Mouse (Mus musculus) olfactory bulb, adult 2 months (tissue): ENCODE results near the gene Sox4.

Source experiments
- CTCF ChIP-seq: fragments of 200-500 bp; IDR thresholded peaks from 2 replicates; pipeline ENCODE4 v1.5.1; 2012; ENCODE audit warnings: low read depth, mild to moderate bottlenecking, low read length, moderate library complexity; ENCODE audit not compliant: insufficient read depth
- POLR2A ChIP-seq: fragments of 200-500 bp; IDR thresholded peaks from 2 replicates; pipeline ENCODE4 v1.6.1; 2012; ENCODE audit warnings: mild to moderate bottlenecking, low read depth, low read length, moderate library complexity; ENCODE audit not compliant: insufficient read depth

DNA sequence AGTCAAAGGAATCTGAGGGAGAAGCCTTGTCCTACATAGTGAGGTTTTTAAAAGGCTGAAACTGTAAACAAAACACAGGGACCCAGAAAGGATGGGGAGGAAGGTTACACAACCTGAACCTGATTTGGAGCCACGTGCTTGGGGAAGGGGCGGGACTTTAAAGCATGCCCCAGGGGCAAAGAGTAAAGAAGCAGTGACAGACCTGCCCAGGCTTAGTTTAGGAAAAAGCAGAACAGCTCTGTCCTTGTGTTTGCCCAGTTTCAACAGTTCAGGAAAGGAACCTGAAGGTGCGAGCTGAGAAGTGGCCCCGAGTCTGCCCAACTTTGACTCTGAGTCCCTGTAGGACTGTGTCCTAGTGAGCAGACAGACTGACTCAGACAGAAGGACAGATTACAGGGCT is 23.1 kb downstream of the Sox4 start:
- TF ChIP-seq CTCF, result no peak
- no peak for TF ChIP-seq POLR2A
